Comparison of ENCODE assay signal across 17 mouse cellular contexts in the genomic region with DNA sequence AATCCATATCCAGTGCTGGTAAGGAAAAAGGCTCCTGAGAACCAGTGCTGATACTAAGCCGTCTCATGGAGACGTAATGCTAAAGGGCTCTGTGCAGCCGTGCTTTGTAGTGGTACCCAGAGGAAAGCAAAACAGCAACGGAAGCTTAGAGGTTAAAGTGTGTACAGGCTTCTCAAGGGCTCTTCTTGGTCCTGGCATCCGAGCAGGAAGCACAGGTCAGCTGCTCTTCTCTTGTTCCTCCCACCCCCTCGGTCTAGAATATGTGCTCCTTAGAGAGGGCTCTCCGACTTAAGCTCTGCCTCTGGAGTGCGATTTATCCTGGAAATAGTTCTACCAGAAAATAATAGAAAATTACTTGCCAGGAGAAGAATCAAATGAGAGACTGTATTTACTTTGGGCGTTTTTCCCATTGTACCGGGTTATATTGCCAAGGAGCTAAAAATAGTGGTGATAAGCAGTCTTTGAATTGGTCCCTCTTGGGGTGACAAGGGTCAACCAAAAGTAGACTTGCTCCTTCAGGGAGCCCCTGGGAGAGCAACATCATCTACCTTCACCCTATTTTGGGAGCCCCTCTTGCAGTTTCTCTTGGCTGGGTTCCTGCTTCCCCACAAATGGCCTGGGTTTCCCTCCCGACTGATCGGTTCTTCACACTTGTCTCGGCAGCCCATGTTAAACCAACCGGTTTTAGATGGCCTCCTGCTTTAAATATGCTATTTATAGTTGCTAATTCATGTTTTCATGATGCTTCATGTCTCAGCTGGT. TPM values are rescaled to one million over a fixed set of nuclear protein-coding genes. Genes with fewer than 3 reads are reported as not detected.
A peak's percentile ranks its signal among the peaks of the same experiment; 100 is the strongest.
DNase-seq lines count a peak whose midpoint lies in the region; ATAC-seq lines count a peak whose summit lies in the region.
"Had no signal": no experiment of that assay in that cellular context is flagged by ENCODE, and none has a peak within 500 bp of the region (broad histone marks: within the 10 kb centered on the region; RNA-seq: fewer than 3 reads in every experiment).

No protein-coding gene starts in this region.

- peaks cover 15% of the 10 kb centered on the region for H3K4me1 ChIP-seq in heart, embryonic 13.5 days
- H3K4me1 ChIP-seq in intestine, embryonic 15.5 days (replicated peaks): no peaks in the 10 kb centered on the region
- H3K4me1 ChIP-seq: forebrain, embryonic 13.5 days; liver, embryonic 13.5 days; neural tube, embryonic 12.5 days had no signal

- H3K36me3 ChIP-seq in heart, embryonic 13.5 days: no peaks in the 10 kb centered on the region
- no peaks in the 10 kb centered on the region for H3K36me3 ChIP-seq in intestine, embryonic 15.5 days
- H3K36me3 ChIP-seq: hindbrain, embryonic 15.5 days; liver, embryonic 13.5 days; neural tube, embryonic 12.5 days had no signal

- no peak overlapping the region for H3K27ac ChIP-seq in heart, embryonic 13.5 days (replicated peaks)
- no peak overlapping the region for H3K27ac ChIP-seq in intestine, embryonic 15.5 days
- H3K27ac ChIP-seq: forebrain, embryonic 13.5 days; hindbrain, embryonic 15.5 days; liver, embryonic 13.5 days; macrophage; neural tube, embryonic 12.5 days had no signal

- WGBS in heart, embryonic 13.5 days: 40% methylated on average over 14 of the region's 14 CpGs
- WGBS in intestine, embryonic 15.5 days: 71% methylated on average over 14 of the region's 14 CpGs

- no peak for ATAC-seq in heart, embryonic 13.5 days (ENCODE audit: extremely low read depth, insufficient number of reproducible peaks, low FRiP score, low TSS enrichment)
- no peak for ATAC-seq in intestine, embryonic 15.5 days
- ATAC-seq: forebrain, embryonic 13.5 days had no signal

- H3K9me3 ChIP-seq in heart, embryonic 13.5 days: no peaks in the 10 kb centered on the region
- H3K9me3 ChIP-seq in intestine, embryonic 15.5 days: no peaks in the 10 kb centered on the region
- H3K9me3 ChIP-seq: forebrain, embryonic 13.5 days; hindbrain, embryonic 15.5 days; liver, embryonic 13.5 days; neural tube, embryonic 12.5 days had no signal

- no peaks in the 10 kb centered on the region for H3K27me3 ChIP-seq in heart, embryonic 13.5 days (replicated peaks)
- H3K27me3 ChIP-seq in intestine, embryonic 15.5 days (replicated peaks): no peaks in the 10 kb centered on the region
- H3K27me3 ChIP-seq: hindbrain, embryonic 15.5 days; liver, embryonic 13.5 days; neural tube, embryonic 12.5 days had no signal

- peak; percentile 45 for DNase-seq in gastrocnemius, adult 18-20 months (ENCODE audit: low spot score)
- no peak for DNase-seq in gastrocnemius, adult 8-10 months (ENCODE audit: low spot score in 2 of 2)
- DNase-seq in lung, postnatal 10 days: peak; percentile 12
- no peak for DNase-seq in lung, postnatal 4 days
- peak; percentile 9 for DNase-seq in heart, postnatal 4 days
- DNase-seq: embryo, embryonic 11 days; kidney, adult 2 months; kidney, postnatal 36 days; left cerebral cortex, postnatal 4 days; liver, embryonic 13.5 days; thymus, adult 18-20 months had no signal

- peak overlapping the region; percentile 36 for H3K4me2 ChIP-seq in heart, embryonic 13.5 days
- H3K4me2 ChIP-seq in intestine, embryonic 15.5 days (replicated peaks): no peak overlapping the region
- H3K4me2 ChIP-seq: forebrain, embryonic 13.5 days; hindbrain, embryonic 15.5 days; liver, embryonic 13.5 days; neural tube, embryonic 12.5 days had no signal

- no peak overlapping the region for H3K9ac ChIP-seq in heart, embryonic 13.5 days
- H3K9ac ChIP-seq in intestine, embryonic 15.5 days: no peak overlapping the region
- H3K9ac ChIP-seq: forebrain, embryonic 13.5 days; hindbrain, embryonic 15.5 days; liver, embryonic 13.5 days; neural tube, embryonic 12.5 days had no signal

- no peak overlapping the region for H3K4me3 ChIP-seq in heart, embryonic 13.5 days
- H3K4me3 ChIP-seq in intestine, embryonic 15.5 days (replicated peaks): no peak overlapping the region
- H3K4me3 ChIP-seq: forebrain, embryonic 13.5 days; hindbrain, embryonic 15.5 days; liver, embryonic 13.5 days; neural tube, embryonic 12.5 days had no signal

RNA-seq across cellular contexts. Expression of gene Rora, which starts 57.5 kb away (rescaled TPM):
- 10 to 100 TPM; 73.5 to 85.0 TPM for total RNA-seq in gastrocnemius, adult 18-20 months (2021)
- 100 to 1,000 TPM; 103 to 117 (median 104) TPM for total RNA-seq in gastrocnemius, adult 8-10 months (2022)
- polyA plus RNA-seq in heart, embryonic 13.5 days (2015; fragmentation: Nextera tagmentation; extraction: Ambion mirVana): 6.1 and 7.5 TPM in 2 replicates
- total RNA-seq in heart, postnatal 4 days (2021): 10 to 100 TPM; 17.0 to 18.1 TPM
- polyA plus RNA-seq in intestine, embryonic 15.5 days (2015; fragmentation: Nextera tagmentation; extraction: Ambion mirVana): 4.7 and 5.4 TPM in 2 replicates

Comparison
In these comparisons a context has a peak if more than half of its experiments do, and no peak if none do; other contexts are left out.
1. DNase-seq: peak in gastrocnemius, adult 18-20 months (single experiment), lung, postnatal 10 days (single experiment) and heart, postnatal 4 days (single experiment); none in gastrocnemius, adult 8-10 months (0 of 2) and lung, postnatal 4 days (0 of 2).